Mouse (Mus musculus) stomach, postnatal 0 days (tissue): ENCODE data around the gene Zfp423.

Experiments
- CTCF ChIP-seq: IDR thresholded peaks from 2 replicates; pipeline ENCODE4 v1.5.1; 2016; ENCODE audit warnings: antibody characterized with exemption, low read depth, mild to moderate bottlenecking, moderate library complexity
- EP300 ChIP-seq: optimal IDR thresholded peaks from 2 replicates; pipeline ENCODE3; 2016; ENCODE audit warnings: antibody characterized with exemption

DNA sequence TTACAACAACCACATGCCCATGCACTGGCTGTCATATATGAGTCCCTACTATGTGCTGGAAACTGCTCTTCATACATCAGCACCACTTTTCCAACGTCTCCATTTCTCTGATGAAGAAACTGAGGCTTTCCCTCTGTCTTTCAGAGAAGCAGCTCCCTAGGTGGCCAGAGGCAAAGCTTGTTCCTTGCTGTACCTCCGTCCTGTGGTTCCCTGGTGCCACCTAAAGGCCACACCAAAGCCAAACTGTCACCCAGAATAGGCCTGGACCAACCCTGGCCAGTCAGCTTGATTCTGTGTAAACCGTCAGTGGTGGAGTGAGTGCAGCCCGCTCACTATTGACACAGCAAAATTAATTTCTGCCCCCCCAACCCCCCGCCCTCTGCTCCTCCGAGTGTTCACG is 285.2 kb downstream of the Zfp423 start:
- TF ChIP-seq CTCF (peak; percentile 43), EP300 (no peak)
